Mouse (Mus musculus): ENCODE data around the gene Lamtor3. TPM values are rescaled to one million over a fixed set of nuclear protein-coding genes. Genes with fewer than 3 reads are reported as not detected.

Gene Lamtor3
- 113 and 118 TPM in 2 replicates for polyA plus RNA-seq (2015; fragmentation: Nextera tagmentation; extraction: Ambion mirVana)

GRCm38 (mm10) chr3:137918172-137918931, at the start of gene Lamtor3:
Gene Lamtor3 (plus strand): TSS chr3:137918506.
- Histone ChIP-seq H3K36me3 (ENCODE audit: control insufficient read depth, insufficient read depth, low read length) (0 out of 2 replicates have a peak, but pooled peaks cover 4% of the 10 kb centered on the region), H3K4me3 (replicated peaks; ENCODE audit: low read length) (peak within 1 kb of the TSS; percentile 95)
- under 1% methylated on average over 47 of the region's 47 CpGs for WGBS

GRCm38 (mm10) chr3:137869395-137869794, 48.9 kb upstream of the Lamtor3 start:
- H3K4me3 ChIP-seq (replicated peaks; ENCODE audit: low read length), result no peak overlapping the region; the same call in 1 of the 2 replicates
- 90% methylated on average over 9 of the region's 9 CpGs for WGBS
- no peak overlapping the region for H3K4me2 ChIP-seq (ENCODE audit: low read depth, low read length)
- no peaks in the 10 kb centered on the region for H3K36me3 ChIP-seq (ENCODE audit: control insufficient read depth, insufficient read depth, low read length)
- H3K4me1 ChIP-seq (ENCODE audit: control insufficient read depth, insufficient read depth, low read length), result 0 out of 2 replicates have a peak, but pooled peaks cover 13% of the 10 kb centered on the region
- H3K27me3 ChIP-seq (ENCODE audit: control insufficient read depth, insufficient read depth, low read length), result no peaks in the 10 kb centered on the region
- no peak overlapping the region for H3K9ac ChIP-seq (ENCODE audit: low read length)
- ATAC-seq (ENCODE audit: insufficient read depth, low FRiP score), result no peak
- no peak overlapping the region for H3K27ac ChIP-seq (ENCODE audit: low read length)
- no peaks in the 10 kb centered on the region for H3K9me3 ChIP-seq (replicated peaks; ENCODE audit: control insufficient read depth, low read length)

More at GRCm38 (mm10) chr3:137918172-137918931, at the start of gene Lamtor3:
- peak within 1 kb of the TSS; percentile 81 for H3K4me2 ChIP-seq (ENCODE audit: low read depth, low read length)
- no peaks in the 10 kb centered on the region for H3K9me3 ChIP-seq (replicated peaks; ENCODE audit: control insufficient read depth, low read length)
- peak within 1 kb of the TSS; percentile 86 for H3K9ac ChIP-seq (ENCODE audit: low read length)
- H3K27ac ChIP-seq (ENCODE audit: low read length), result peak within 1 kb of the TSS; percentile 85
- peaks cover 16% of the 10 kb centered on the region for H3K4me1 ChIP-seq (ENCODE audit: control insufficient read depth, insufficient read depth, low read length)
- H3K27me3 ChIP-seq (ENCODE audit: control insufficient read depth, insufficient read depth, low read length), result no peaks in the 10 kb centered on the region
- ATAC-seq (ENCODE audit: insufficient read depth, low FRiP score), result peak; percentile 91

- Histone ChIP-seq H3K27ac (ENCODE audit: low read length) (no peak overlapping the region), H3K4me2 (ENCODE audit: low read depth, low read length) (no peak overlapping the region), H3K9ac (ENCODE audit: low read length) (no peak overlapping the region), H3K36me3 (ENCODE audit: control insufficient read depth, insufficient read depth, low read length) (0 out of 2 replicates have a peak, but pooled peaks cover 5% of the 10 kb centered on the region), H3K4me3 (replicated peaks; ENCODE audit: low read length) (no peak overlapping the region), H3K27me3 (ENCODE audit: control insufficient read depth, insufficient read depth, low read length) (no peaks in the 10 kb centered on the region), H3K9me3 (replicated peaks; ENCODE audit: control insufficient read depth, low read length) (0 out of 2 replicates have a peak, but pooled peaks cover 5% of the 10 kb centered on the region), H3K4me1 (ENCODE audit: control insufficient read depth, insufficient read depth, low read length) (no peaks in the 10 kb centered on the region)
- no peak for ATAC-seq (ENCODE audit: insufficient read depth, low FRiP score)
- 57% methylated on average over 3 of the region's 3 CpGs for WGBS
Measured at GRCm38 (mm10) chr3:137879313-137879712, 39.0 kb upstream of the Lamtor3 start.

- Histone ChIP-seq H3K9ac (ENCODE audit: low read length) (no peak overlapping the region), H3K4me3 (replicated peaks; ENCODE audit: low read length) (no peak overlapping the region), H3K27me3 (ENCODE audit: control insufficient read depth, insufficient read depth, low read length) (no peaks in the 10 kb centered on the region), H3K9me3 (replicated peaks; ENCODE audit: control insufficient read depth, low read length) (0 out of 2 replicates have a peak, but pooled peaks cover 5% of the 10 kb centered on the region), H3K27ac (ENCODE audit: low read length) (no peak overlapping the region), H3K36me3 (ENCODE audit: control insufficient read depth, insufficient read depth, low read length) (0 out of 2 replicates have a peak, but pooled peaks cover 5% of the 10 kb centered on the region), H3K4me1 (ENCODE audit: control insufficient read depth, insufficient read depth, low read length) (no peaks in the 10 kb centered on the region), H3K4me2 (ENCODE audit: low read depth, low read length) (no peak overlapping the region)
- 72% methylated on average over 4 of the region's 4 CpGs for WGBS
- no peak for ATAC-seq (ENCODE audit: insufficient read depth, low FRiP score)
Measured at GRCm38 (mm10) chr3:137880109-137880748, 38.1 kb upstream of the Lamtor3 start.

GRCm38 (mm10) chr3:137881093-137881492, 37.2 kb upstream of the Lamtor3 start:
- WGBS, result 90% methylated on average over 5 of the region's 5 CpGs
- H3K27ac ChIP-seq (ENCODE audit: low read length), result no peak overlapping the region
- 0 out of 2 replicates have a peak, but pooled peaks cover 5% of the 10 kb centered on the region for H3K9me3 ChIP-seq (replicated peaks; ENCODE audit: control insufficient read depth, low read length)

GRCm38 (mm10) chr3:137887961-137888360, 30.3 kb upstream of the Lamtor3 start:
- peaks cover 8% of the 10 kb centered on the region; the same call in 1 of the 2 replicates for H3K36me3 ChIP-seq (ENCODE audit: control insufficient read depth, insufficient read depth, low read length)

More at GRCm38 (mm10) chr3:137881093-137881492, 37.2 kb upstream of the Lamtor3 start:
- H3K4me3 ChIP-seq (replicated peaks; ENCODE audit: low read length), result no peak overlapping the region
- no peak overlapping the region for H3K4me2 ChIP-seq (ENCODE audit: low read depth, low read length)
- 0 out of 2 replicates have a peak, but pooled peaks cover 5% of the 10 kb centered on the region for H3K36me3 ChIP-seq (ENCODE audit: control insufficient read depth, insufficient read depth, low read length)
- H3K4me1 ChIP-seq (ENCODE audit: control insufficient read depth, insufficient read depth, low read length), result no peaks in the 10 kb centered on the region
- no peak overlapping the region for H3K9ac ChIP-seq (ENCODE audit: low read length)
- no peak for ATAC-seq (ENCODE audit: insufficient read depth, low FRiP score)
- H3K27me3 ChIP-seq (ENCODE audit: control insufficient read depth, insufficient read depth, low read length), result no peaks in the 10 kb centered on the region

GRCm38 (mm10) chr3:137891089-137891488, 27.2 kb upstream of the Lamtor3 start:
- Histone ChIP-seq H3K9me3 (replicated peaks; ENCODE audit: control insufficient read depth, low read length) (0 out of 2 replicates have a peak, but pooled peaks cover 3% of the 10 kb centered on the region), H3K4me1 (ENCODE audit: control insufficient read depth, insufficient read depth, low read length) (no peaks in the 10 kb centered on the region), H3K4me3 (replicated peaks; ENCODE audit: low read length) (no peak overlapping the region), H3K9ac (ENCODE audit: low read length) (no peak overlapping the region), H3K36me3 (ENCODE audit: control insufficient read depth, insufficient read depth, low read length) (peaks cover 12% of the 10 kb centered on the region; the same call in 1 of the 2 replicates), H3K27ac (ENCODE audit: low read length) (no peak overlapping the region), H3K4me2 (ENCODE audit: low read depth, low read length) (no peak overlapping the region), H3K27me3 (ENCODE audit: control insufficient read depth, insufficient read depth, low read length) (no peaks in the 10 kb centered on the region)
- WGBS, result 76% methylated on average over 3 of the region's 3 CpGs
- no peak for ATAC-seq (ENCODE audit: insufficient read depth, low FRiP score)

More at GRCm38 (mm10) chr3:137887961-137888360, 30.3 kb upstream of the Lamtor3 start:
- 71% methylated on average over 7 of the region's 7 CpGs for WGBS
- H3K9me3 ChIP-seq (replicated peaks; ENCODE audit: control insufficient read depth, low read length), result no peaks in the 10 kb centered on the region
- no peak overlapping the region for H3K27ac ChIP-seq (ENCODE audit: low read length)
- no peak overlapping the region for H3K4me2 ChIP-seq (ENCODE audit: low read depth, low read length)
- no peaks in the 10 kb centered on the region for H3K27me3 ChIP-seq (ENCODE audit: control insufficient read depth, insufficient read depth, low read length)
- H3K9ac ChIP-seq (ENCODE audit: low read length), result no peak overlapping the region
- no peak for ATAC-seq (ENCODE audit: insufficient read depth, low FRiP score)
- H3K4me3 ChIP-seq (replicated peaks; ENCODE audit: low read length), result no peak overlapping the region
- no peaks in the 10 kb centered on the region for H3K4me1 ChIP-seq (ENCODE audit: control insufficient read depth, insufficient read depth, low read length)

- H3K27ac ChIP-seq (ENCODE audit: low read length), result no peak overlapping the region
- no peak overlapping the region for H3K4me3 ChIP-seq (replicated peaks; ENCODE audit: low read length)
- H3K4me2 ChIP-seq (ENCODE audit: low read depth, low read length), result no peak overlapping the region
- H3K9ac ChIP-seq (ENCODE audit: low read length), result no peak overlapping the region
- no peaks in the 10 kb centered on the region for H3K4me1 ChIP-seq (ENCODE audit: control insufficient read depth, insufficient read depth, low read length)
- WGBS, result 90% methylated on average over 4 of the region's 4 CpGs
- H3K9me3 ChIP-seq (replicated peaks; ENCODE audit: control insufficient read depth, low read length), result 0 out of 2 replicates have a peak, but pooled peaks cover 3% of the 10 kb centered on the region
- H3K36me3 ChIP-seq (ENCODE audit: control insufficient read depth, insufficient read depth, low read length), result peaks cover 12% of the 10 kb centered on the region; the same call in 1 of the 2 replicates
- H3K27me3 ChIP-seq (ENCODE audit: control insufficient read depth, insufficient read depth, low read length), result no peaks in the 10 kb centered on the region
- ATAC-seq (ENCODE audit: insufficient read depth, low FRiP score), result no peak
Measured at GRCm38 (mm10) chr3:137892118-137892517, 26.2 kb upstream of the Lamtor3 start.
